Mouse (Mus musculus): ENCODE measurements around the gene Rgs14. TPM values are rescaled to one million over a fixed set of nuclear protein-coding genes. Genes with fewer than 3 reads are reported as not detected.

Gene Rgs14
- total RNA-seq, 2 experiments from 2014 or later, result 7.9 to 14.7 TPM

GRCm38 (mm10) chr13:55403266-55403665, 33.7 kb downstream of the Rgs14 start:
- no peak for ATAC-seq (replicated peaks; ENCODE audit: low FRiP score, poor library complexity, severe bottlenecking)

- ATAC-seq (replicated peaks; ENCODE audit: low FRiP score, poor library complexity, severe bottlenecking), result no peak
These were observed 34.7 kb downstream of the Rgs14 start for GRCm38 (mm10) chr13:55403935-55404852.

- ATAC-seq (replicated peaks; ENCODE audit: low FRiP score, poor library complexity, severe bottlenecking), result peak; percentile 72
These were observed 35.6 kb downstream of the Rgs14 start for GRCm38 (mm10) chr13:55404853-55405782.

DNA sequence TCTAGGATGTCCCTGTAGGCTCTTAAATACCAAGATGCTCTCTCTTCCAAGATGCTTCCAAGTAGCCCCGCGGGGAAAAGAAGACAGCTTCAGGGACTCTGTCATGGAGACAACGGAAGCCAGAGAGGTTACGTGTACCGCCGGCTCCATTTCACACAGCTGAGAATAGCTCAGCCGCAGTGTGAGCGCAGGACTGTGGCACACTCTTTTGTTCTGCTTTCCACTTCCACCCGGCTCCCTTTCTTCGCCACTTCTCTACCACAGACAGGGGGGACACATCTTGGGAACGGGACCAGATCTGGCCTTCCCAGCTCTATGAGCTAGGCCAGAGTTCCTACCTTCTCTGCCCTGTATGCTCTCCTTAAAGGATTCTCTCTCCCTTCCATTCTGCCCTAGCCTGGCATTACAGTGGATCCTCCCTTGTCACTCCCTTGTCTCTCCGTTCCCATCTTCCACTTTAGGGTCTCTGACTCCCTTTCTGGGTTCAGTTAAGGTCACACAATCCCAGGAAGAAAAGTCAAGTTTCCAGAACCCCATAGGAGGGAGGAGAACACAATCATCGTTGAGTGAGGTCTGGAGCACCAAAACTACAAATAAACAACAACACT, 36.4 kb downstream of the Rgs14 start:
- no peak for ATAC-seq (replicated peaks; ENCODE audit: low FRiP score, poor library complexity, severe bottlenecking)

DNA sequence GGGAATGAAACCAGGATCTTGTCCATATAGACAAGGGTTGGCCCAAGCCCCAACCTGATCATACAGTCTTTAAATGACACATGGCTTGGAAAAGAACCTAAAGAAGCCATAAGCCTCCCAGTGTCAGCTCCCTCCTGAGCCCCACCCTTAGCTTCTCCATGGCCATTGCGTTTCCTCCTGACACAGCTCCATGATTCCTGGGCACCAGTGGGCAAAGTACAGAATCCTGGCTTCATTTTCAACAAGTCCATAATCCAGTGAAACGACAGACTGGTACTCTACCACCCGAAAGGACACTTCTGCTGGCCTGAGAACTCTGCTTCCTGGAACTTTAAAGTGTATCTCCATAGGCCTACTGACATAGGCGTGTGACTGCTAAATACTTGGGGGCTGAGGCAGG, 37.8 kb downstream of the Rgs14 start:
- ATAC-seq (replicated peaks; ENCODE audit: low FRiP score, poor library complexity, severe bottlenecking), result no peak

DNA sequence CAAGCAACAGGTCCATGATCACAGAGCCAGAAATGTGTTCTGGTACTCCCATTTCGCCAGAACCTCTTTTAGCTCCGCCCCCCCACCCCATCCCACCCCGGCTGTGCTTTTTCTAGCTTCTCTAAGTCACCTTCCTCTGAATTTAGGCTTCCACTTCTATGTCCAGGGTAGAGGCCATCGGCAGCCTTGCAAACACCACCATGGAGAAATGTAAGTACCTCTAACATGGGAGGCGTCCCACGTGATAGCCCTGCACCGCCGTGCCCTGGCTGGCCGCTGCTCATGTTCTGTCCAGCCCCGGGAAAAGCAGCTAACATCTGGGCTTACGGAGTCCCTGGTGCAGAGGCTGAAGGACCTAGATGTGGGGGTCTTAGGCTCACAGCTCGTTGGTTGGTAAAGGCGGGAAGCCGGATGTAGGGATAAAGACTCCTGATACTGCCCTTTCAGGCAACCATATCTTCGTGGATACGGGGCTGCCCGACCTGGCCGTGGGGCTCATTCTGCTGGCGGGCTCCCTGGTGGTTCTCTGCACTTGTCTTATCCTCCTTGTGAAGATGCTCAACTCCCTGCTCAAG, 39.1 kb downstream of the Rgs14 start:
- no peak for ATAC-seq (replicated peaks; ENCODE audit: low FRiP score, poor library complexity, severe bottlenecking)

DNA sequence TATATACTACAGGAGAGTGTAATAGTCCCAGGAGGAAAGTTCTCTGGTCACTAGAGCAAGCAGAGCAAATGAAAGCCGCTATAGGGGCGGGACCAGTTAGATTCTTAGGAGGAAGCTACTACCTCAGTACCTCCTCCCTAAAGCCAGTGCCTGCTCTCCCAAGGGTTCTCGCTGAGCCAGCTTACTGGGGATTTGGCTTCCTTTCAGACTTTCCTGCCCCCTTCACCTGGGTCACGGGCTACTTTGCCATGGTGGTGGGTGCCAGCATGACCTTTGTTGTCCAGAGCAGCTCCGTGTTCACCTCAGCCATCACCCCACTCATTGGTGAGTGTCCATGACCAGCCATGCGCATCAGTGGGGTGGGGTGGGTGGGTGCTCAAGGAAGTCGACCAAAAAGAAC, 42.3 kb downstream of the Rgs14 start:
- no peak for ATAC-seq (replicated peaks; ENCODE audit: low FRiP score, poor library complexity, severe bottlenecking)

- no peak for ATAC-seq (replicated peaks; ENCODE audit: low FRiP score, poor library complexity, severe bottlenecking)
These were observed 43.2 kb downstream of the Rgs14 start for GRCm38 (mm10) chr13:55412643-55413307.

DNA sequence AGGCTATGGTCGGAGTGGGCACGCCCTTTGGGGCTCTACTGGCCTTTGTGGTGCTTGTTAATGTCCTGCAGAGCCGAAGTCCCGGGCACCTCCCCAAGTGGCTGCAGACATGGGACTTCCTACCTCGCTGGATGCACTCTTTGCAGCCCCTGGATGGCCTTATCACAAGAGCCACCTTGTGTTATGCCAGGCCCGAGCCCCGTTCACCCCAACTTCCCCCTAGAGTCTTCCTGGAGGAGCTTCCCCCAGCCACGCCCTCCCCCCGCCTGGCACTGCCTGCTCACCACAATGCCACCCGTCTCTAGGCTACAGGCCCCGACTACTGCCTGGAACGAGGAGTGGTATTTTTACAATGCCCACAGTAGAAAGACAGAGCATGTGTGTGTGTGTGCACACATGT, 43.8 kb downstream of the Rgs14 start:
- ATAC-seq (replicated peaks; ENCODE audit: low FRiP score, poor library complexity, severe bottlenecking), result no peak

GRCm38 (mm10) chr13:55414743-55415380, 45.3 kb downstream of the Rgs14 start, which contains the start of gene Pfn3:
TSS of gene Pfn3 (minus strand) at chr13:55415232.
- no peak for ATAC-seq (replicated peaks; ENCODE audit: low FRiP score, poor library complexity, severe bottlenecking)

GRCm38 (mm10) chr13:55418004-55418403, 48.5 kb downstream of the Rgs14 start:
- peak; percentile 81 for ATAC-seq (replicated peaks; ENCODE audit: low FRiP score, poor library complexity, severe bottlenecking)

GRCm38 (mm10) chr13:55419142-55419541, 49.6 kb downstream of the Rgs14 start:
- ATAC-seq (replicated peaks; ENCODE audit: low FRiP score, poor library complexity, severe bottlenecking), result no peak

DNA sequence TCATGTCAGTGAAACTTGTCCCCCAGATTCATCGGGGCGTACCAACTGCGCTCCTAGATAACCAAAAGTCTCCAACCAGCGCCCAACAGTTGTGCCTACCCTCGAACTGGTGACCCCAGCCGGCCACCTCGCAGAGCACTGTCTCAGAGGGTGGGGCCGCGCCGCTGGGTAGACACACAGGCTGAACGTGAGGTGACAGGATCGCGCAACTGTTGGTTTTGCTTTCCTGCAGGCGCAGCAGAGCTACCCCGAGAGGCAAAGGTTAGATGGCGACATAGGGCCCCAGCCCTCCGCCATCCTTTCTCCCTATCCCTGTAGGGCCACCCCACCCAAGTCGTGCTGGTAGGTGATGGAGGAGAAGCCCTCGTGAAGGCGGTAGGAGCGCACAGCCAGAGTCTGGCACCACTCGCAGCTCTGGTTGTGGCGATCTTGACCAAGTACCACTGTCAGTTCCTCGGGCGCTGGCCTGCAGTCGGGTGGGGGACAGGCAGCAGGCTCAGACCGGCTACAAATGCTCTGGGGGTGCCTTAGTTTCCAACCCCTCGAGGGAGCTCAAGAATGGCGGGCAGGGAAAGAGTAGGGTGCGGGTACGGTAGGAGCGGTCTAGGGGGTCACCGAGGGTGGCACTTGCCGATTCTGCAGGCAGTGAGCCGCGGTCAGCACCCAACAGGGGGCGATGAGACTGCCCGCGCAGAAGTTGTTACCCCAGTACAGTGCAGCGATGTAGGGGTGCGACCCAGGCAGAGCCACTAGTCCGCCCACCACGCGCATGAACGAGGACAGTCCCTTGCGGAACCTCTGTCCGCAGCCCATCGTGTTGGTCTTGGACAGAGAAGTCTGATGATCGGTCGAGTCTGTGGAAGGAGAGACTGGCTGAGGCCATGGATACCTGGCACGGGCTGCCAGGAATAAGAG, 50.7 kb downstream of the Rgs14 start:
- ATAC-seq (replicated peaks; ENCODE audit: low FRiP score, poor library complexity, severe bottlenecking), result no peak

DNA sequence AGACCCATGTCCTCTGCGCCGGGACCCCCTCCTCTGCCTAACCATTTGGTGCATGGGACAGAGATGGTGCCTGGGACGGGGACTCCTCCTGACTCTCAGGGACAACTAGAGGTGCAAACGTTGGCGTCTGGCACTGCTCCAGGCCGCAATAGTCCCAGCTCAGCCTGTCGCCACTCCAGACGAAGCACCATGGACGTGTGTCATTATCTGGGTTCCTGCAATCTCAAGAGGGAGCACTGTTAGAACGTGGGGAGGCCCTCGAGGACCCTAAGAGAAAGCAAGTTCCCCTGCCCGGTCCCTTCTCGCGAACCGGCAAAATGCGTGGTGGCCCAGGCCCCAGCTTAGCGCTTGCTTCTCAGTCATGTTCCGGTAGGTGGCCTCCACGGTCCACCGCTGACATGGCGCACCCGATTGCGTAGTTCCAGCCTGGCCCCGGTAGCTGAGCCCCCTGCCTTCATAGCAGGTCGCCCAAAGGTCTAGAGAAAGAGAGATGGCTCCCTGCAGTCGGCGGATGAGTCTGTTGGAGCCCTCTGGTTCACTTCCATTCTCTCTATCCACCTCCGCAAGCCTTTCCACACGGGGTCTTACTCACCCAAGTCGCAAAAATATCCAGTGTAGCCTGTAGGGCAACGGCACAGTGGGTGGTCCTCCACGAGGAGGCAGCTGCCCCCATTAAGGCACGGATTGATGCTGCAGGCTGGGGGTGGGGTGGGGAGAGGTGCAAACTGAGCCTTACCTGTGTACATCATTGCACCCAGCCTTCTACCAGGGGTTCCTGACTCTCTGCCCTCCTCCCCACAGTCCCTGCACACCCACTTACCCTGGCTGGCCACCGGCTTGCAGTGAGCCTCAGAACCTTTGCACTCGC, 51.6 kb downstream of the Rgs14 start:
- no peak for ATAC-seq (replicated peaks; ENCODE audit: low FRiP score, poor library complexity, severe bottlenecking)

DNA sequence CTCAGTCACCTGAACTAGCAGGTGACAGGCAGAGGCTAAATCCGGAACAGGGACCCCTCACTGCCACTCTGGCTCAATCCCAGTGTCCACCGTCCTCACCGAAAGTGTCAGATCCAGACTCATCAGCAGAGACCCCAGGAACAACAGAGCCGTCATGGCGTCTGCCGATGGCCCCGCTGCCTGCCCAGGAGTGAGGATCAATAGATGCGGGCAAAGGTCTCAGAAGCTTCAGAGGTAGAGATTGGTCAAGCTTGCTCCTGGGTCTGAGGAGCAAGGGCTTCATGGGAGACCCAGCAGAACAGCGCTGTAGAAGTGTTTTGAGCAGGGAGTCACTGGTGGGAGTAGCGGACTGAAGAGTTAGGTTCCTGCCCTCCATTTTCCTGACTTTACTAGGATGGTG, 57.1 kb downstream of the Rgs14 start, which contains the start of gene F12:
Gene F12, minus strand, starts transcription at position 181 of the 400 bp plus-strand sequence.
- no peak for ATAC-seq (replicated peaks; ENCODE audit: low FRiP score, poor library complexity, severe bottlenecking)

- no peak for ATAC-seq (replicated peaks; ENCODE audit: low FRiP score, poor library complexity, severe bottlenecking)
These were observed 59.8 kb downstream of the Rgs14 start for GRCm38 (mm10) chr13:55429226-55429888.
